Mouse (Mus musculus): ENCODE results near the gene Rad51d. TPM values are rescaled to one million over a fixed set of nuclear protein-coding genes. Genes with fewer than 3 reads are reported as not detected.
A peak's percentile ranks its signal among the peaks of the same experiment; 100 is the strongest.
"Not testable (repeated sequence)": the region's sequence is repeated elsewhere in the genome, so short reads cannot be mapped to it uniquely, and the experiment has no call there.

Rad51d gene
- polyA plus RNA-seq, 1 experiment from 2014 or later = 13.8 TPM

DNA sequence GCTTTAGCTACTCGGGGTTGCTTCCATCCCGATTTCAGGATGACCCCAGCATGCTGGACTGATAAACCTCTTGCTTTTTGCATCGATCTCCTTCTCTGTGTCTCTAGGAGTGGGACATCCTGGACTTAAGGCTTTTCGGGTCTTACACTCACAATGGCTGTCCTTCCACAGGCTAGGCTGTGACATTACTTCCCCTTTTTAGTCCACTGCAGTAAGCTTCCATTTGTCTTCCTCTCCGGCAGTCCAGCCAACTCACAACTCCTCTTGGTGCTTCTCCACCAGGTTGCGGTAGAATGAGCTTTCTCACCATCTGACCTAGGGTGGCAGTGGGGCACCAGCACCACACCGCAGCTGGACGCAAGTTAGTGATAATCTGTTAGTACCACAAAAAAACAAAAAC, 56.5 kb downstream of the Rad51d start:
- Histone ChIP-seq H3K4me1 (replicated peaks) (peaks cover 34% of the 10 kb centered on the region), H3K4me3 (replicated peaks) (no peak overlapping the region), H3K27me3 (no peaks in the 10 kb centered on the region), H3K27ac (no peak overlapping the region), H3K9me3 (no peaks in the 10 kb centered on the region), H3K36me3 (no peaks in the 10 kb centered on the region), H3K4me2 (replicated peaks) (no peak overlapping the region), H3K9ac (replicated peaks) (no peak overlapping the region)
- 94% methylated on average over 8 of the region's 8 CpGs for WGBS
- ATAC-seq = no peak

DNA sequence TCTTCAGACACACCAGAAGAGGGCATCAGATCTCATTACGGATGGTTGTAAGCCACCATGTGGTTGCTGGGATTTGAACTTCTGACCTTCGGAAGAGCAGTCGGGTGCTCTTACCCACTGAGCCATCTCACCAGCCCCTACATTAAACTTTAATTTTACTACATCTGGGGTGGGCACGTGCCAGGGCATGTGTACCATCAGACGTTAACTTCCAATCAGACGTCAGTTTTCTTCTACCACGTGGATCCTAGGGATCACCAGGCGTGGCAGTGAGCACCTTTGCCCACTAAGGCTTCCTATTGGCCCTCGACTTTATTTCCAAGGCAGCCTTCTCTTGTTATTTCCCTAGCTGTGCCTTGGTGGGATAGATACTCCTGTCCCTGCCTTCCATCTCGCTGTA, 58.0 kb downstream of the Rad51d start:
- 87% methylated on average over 10 of the region's 10 CpGs for WGBS
- not testable (repeated sequence) for H3K4me3 ChIP-seq (replicated peaks); H3K9ac ChIP-seq (replicated peaks); H3K27me3 ChIP-seq; H3K9me3 ChIP-seq; H3K4me2 ChIP-seq (replicated peaks); ATAC-seq; H3K27ac ChIP-seq; H3K36me3 ChIP-seq
- H3K4me1 ChIP-seq (replicated peaks) = peaks cover 19% of the 10 kb centered on the region

DNA sequence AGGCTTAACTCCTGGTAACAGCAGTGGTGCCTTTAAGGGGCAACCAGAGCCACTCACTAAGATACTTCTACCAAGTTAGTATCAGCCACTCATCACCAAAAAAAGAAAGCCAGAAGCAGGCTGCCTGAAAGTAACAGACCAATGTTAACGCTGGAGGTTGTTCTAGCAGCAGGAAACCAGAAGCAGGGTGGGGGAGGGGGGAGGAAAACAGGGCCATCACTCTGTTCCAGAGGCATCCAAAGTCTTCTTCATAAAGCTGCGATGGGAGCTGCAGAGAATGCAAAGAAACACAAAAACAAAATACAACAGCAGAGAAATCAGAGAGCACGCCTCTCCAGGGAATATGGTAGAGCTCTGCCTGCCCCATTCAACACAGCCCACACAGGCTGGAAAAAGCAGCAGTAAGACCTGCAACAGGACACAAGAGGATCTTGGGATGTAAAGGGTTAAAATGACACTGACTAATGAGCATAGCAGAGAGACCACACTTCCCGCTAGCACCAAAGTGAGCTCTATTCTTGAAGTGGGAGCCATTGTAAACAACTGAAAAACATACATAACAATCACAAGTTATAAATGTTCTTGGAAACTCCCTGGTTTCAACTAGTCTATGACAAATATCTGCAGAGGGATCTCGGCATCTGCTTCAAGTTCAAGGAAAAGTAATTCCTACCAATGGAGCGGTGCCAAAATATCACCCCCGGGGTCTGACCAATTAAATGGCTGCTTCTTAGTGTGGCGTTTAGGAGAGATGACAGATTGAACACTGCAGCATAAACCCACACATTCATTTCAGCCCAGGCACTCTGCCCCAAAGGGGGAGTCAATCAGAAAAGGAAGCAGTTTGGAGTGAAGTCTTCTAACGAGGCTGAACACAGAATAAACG, 59.2 kb downstream of the Rad51d start:
- Histone ChIP-seq H3K27me3 (no peaks in the 10 kb centered on the region), H3K9ac (replicated peaks) (no peak overlapping the region), H3K27ac (no peak overlapping the region), H3K4me2 (replicated peaks) (peak overlapping the region; percentile 26), H3K4me1 (replicated peaks) (peaks cover 19% of the 10 kb centered on the region), H3K9me3 (no peaks in the 10 kb centered on the region), H3K4me3 (replicated peaks) (no peak overlapping the region), H3K36me3 (no peaks in the 10 kb centered on the region)
- WGBS = 24% methylated on average over 10 of the region's 10 CpGs
- ATAC-seq = 0 out of 2 replicates have a peak, but pooled peaks have one; percentile 62

DNA sequence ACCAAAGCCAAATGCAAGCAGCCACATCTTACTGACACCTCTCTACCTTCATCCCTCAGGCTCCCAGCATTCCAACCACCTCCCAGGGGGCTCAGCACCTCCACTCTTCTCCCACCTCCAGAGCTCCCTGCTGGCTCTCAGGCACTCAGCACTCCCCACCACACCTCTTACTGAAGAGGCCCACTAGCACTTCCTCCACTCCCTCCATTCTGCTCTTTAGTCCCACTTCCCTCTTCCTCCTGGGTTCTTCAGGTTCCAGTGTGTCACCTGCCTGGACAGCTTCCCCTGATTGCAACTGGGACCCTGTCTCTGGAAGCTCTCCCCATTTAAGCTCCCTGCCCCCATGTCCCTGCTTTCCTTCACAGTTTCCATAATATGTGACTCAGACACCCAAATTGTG, 63.6 kb downstream of the Rad51d start:
- Histone ChIP-seq H3K36me3 (no peaks in the 10 kb centered on the region), H3K27me3 (no peaks in the 10 kb centered on the region), H3K9ac (replicated peaks) (no peak overlapping the region), H3K9me3 (no peaks in the 10 kb centered on the region), H3K4me1 (replicated peaks) (peaks cover 22% of the 10 kb centered on the region), H3K4me3 (replicated peaks) (no peak overlapping the region), H3K27ac (no peak overlapping the region), H3K4me2 (replicated peaks) (no peak overlapping the region)
- ATAC-seq = no peak

Other genes with a start within 250 kb of the Rad51d start
- gene Cct6b, start 126.3 kb downstream of the Rad51d start, polyA plus RNA-seq (2015; fragmentation: Nextera tagmentation; extraction: Ambion mirVana) = 0.24 and 0.40 TPM in 2 replicates
- gene Zfp830, start 126.3 kb downstream of the Rad51d start, polyA plus RNA-seq (2015; fragmentation: Nextera tagmentation; extraction: Ambion mirVana) = 31.3 and 33.0 TPM in 2 replicates
- gene Lig3, start 109.5 kb downstream of the Rad51d start, polyA plus RNA-seq (2015; fragmentation: Nextera tagmentation; extraction: Ambion mirVana) = 31.8 and 36.0 TPM in 2 replicates
- 4.5 and 5.9 TPM in 2 replicates for gene Rffl, start 19.4 kb downstream of the Rad51d start, polyA plus RNA-seq (2015; fragmentation: Nextera tagmentation; extraction: Ambion mirVana)
- 0.48 and 0.62 TPM in 2 replicates for gene Fndc8, start 1.5 kb upstream of the Rad51d start, polyA plus RNA-seq (2015; fragmentation: Nextera tagmentation; extraction: Ambion mirVana)
- gene Nle1, start 17.8 kb upstream of the Rad51d start, polyA plus RNA-seq (2015; fragmentation: Nextera tagmentation; extraction: Ambion mirVana) = 31.2 and 32.2 TPM in 2 replicates
- 0.59 and 0.93 TPM in 2 replicates for gene Unc45b, start 19.9 kb upstream of the Rad51d start, polyA plus RNA-seq (2015; fragmentation: Nextera tagmentation; extraction: Ambion mirVana)
- gene Slfn5, start 60.7 kb upstream of the Rad51d start, polyA plus RNA-seq (2015; fragmentation: Nextera tagmentation; extraction: Ambion mirVana) = 0.57 and 0.93 TPM in 2 replicates
- 3.7 TPM in 2 replicates for gene Slfn9, start 101.2 kb upstream of the Rad51d start, polyA plus RNA-seq (2015; fragmentation: Nextera tagmentation; extraction: Ambion mirVana)
- gene Slfn8, start 130.2 kb upstream of the Rad51d start, polyA plus RNA-seq (2015; fragmentation: Nextera tagmentation; extraction: Ambion mirVana) = 0.06 and 0.31 TPM in 2 replicates
- gene Slfn2, start 174.5 kb upstream of the Rad51d start, polyA plus RNA-seq (2015; fragmentation: Nextera tagmentation; extraction: Ambion mirVana) = 0.98 and 1.6 TPM in 2 replicates
- gene Slfn1, start 226.2 kb upstream of the Rad51d start, polyA plus RNA-seq (2015; fragmentation: Nextera tagmentation; extraction: Ambion mirVana) = 0.08 and 0.10 TPM in 2 replicates

All from midbrain, embryonic 13.5 days (tissue).